Mouse (Mus musculus) lung, embryonic 14.5 days (tissue): ENCODE data around the gene Ptges3l. TPM values are rescaled to one million over a fixed set of nuclear protein-coding genes. Genes with fewer than 3 reads are reported as not detected.
"Not testable (repeated sequence)": the region's sequence is repeated elsewhere in the genome, so short reads cannot be mapped to it uniquely, and the experiment has no call there.

Experiments
- ATAC-seq: fragments of 200-750 bp; cut with Nextera tagmentation; 2 replicates; pipeline ENCODE4 v1.8.0; 2017; ENCODE audit warnings: mild to moderate bottlenecking, moderate TSS enrichment, moderate library complexity; ENCODE audit not compliant: insufficient read depth
- DNase-seq: peaks from one replicate; pipeline ENCODE4 v3.0.0-alpha.2; 2015
- H3K27ac ChIP-seq: fragments of 300-500 bp; sonication (generic); 2 replicates; pipeline ENCODE4 v1.5.1; 2014; ENCODE audit warnings: low read depth, mild to moderate bottlenecking, moderate library complexity
- H3K27me3 ChIP-seq: fragments of 300-500 bp; sonication (generic); 2 replicates; pipeline ENCODE4 v1.6.1; 2014; ENCODE audit warnings: low read length, control low read depth; ENCODE audit not compliant: insufficient read depth
- H3K36me3 ChIP-seq: fragments of 300-500 bp; sonication (generic); 2 replicates; pipeline ENCODE4 v1.6.1; 2014; ENCODE audit warnings: control low read depth; ENCODE audit not compliant: insufficient read depth
- H3K4me1 ChIP-seq: fragments of 300-500 bp; sonication (generic); 2 replicates; pipeline ENCODE4 v1.6.1; 2014; ENCODE audit warnings: antibody characterized with exemption, control low read depth; ENCODE audit not compliant: insufficient read depth
- H3K4me2 ChIP-seq: fragments of 300-500 bp; sonication (generic); 2 replicates; pipeline ENCODE4 v1.6.1; 2014; ENCODE audit warnings: mild to moderate bottlenecking
- H3K4me3 ChIP-seq: fragments of 300-500 bp; sonication (generic); 2 replicates; pipeline ENCODE4 v1.5.1; 2014; ENCODE audit warnings: low read depth, low read length
- H3K9ac ChIP-seq: fragments of 300-500 bp; sonication (generic); 2 replicates; pipeline ENCODE4 v1.6.1; 2014
- H3K9me3 ChIP-seq: fragments of 300-500 bp; sonication (generic); 2 replicates; pipeline ENCODE4 v1.6.1; 2016; ENCODE audit warnings: low read depth, low read length, control low read depth
- CTCF ChIP-seq: IDR thresholded peaks from 2 replicates; pipeline ENCODE4 v1.5.1; 2016; ENCODE audit warnings: antibody characterized with exemption, low read depth
- WGBS: fragments of 180-500 bp; shearing (Covaris S2); extraction: QIAGEN DNeasy Blood & Tissue Kit; methylation state at CpG from one replicate; pipeline ENCODE4 v1.1.7; 2014; 5-methylcytosine and 5-hydroxymethylcytosine counted together
- polyA plus RNA-seq: library from polyadenylated mRNA; unstranded; fragments of >200 nt; fragmentation: Nextera tagmentation; extraction: Ambion mirVana; gene quantifications from 2 replicates; pipeline ENCODE4 v1.2.1, GENCODE M21; 2014

Gene Ptges3l
- polyA plus RNA-seq, 1 experiment from 2014 or later: 9.3 TPM

DNA sequence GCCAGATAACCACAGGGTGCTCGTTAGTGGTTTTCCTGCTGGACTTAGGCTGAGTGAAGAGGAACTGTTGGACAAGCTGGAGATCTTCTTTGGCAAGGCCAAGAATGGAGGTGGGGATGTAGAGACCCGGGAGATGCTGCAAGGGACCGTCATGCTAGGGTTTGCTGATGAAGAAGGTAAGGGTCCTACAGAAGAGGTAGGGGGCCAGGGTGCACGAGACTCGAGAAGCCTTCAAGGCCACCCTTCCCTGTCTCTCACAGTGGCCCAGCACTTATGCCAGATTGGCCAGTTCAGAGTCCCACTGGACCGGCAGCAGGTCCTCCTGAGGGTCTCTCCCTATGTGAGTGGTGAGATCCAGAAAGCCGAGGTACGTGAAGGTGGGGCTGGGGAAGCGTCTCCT lies 32.5 kb upstream of the Ptges3l start:
- DNase-seq (no peak), ATAC-seq (no peak)
- Histone ChIP-seq H3K27me3 (no peaks in the 10 kb centered on the region), H3K4me2 (no peak overlapping the region), H3K27ac (no peak overlapping the region), H3K9me3 (no peaks in the 10 kb centered on the region), H3K36me3 (peaks cover 25% of the 10 kb centered on the region; the same call in 1 of the 2 replicates), H3K4me1 (peaks cover 8% of the 10 kb centered on the region; the same call in 1 of the 2 replicates), H3K9ac (no peak overlapping the region), H3K4me3 (no peak overlapping the region)
- 83% methylated on average over 9 of the region's 9 CpGs for whole genome bisulfite sequencing
- TF ChIP-seq CTCF: no peak

DNA sequence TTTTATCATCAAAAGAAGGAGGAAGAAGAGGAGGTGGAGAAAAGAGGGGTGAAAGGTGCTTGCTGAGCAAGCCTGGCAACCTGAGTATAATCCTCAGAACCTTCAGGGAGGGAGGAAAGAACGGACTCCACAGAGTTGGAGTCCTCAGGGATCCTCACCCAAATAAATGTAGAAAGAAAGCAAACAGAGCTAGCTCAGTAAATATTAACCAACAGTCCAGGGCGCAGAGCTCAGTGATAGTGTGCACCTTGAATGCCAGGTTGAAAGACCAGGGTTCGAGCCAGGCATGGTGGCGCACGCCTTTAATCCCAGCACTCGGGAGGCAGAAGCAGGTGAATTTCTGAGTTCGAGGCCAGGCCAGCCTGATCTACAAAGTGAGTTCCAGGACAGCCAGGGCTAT lies 30.5 kb upstream of the Ptges3l start:
- Histone ChIP-seq H3K27me3 (no peaks in the 10 kb centered on the region), H3K9ac (no peak overlapping the region), H3K9me3 (no peaks in the 10 kb centered on the region), H3K36me3 (peaks cover 10% of the 10 kb centered on the region; the same call in 1 of the 2 replicates), H3K27ac (no peak overlapping the region), H3K4me1 (0 out of 2 replicates have a peak, but pooled peaks cover 3% of the 10 kb centered on the region), H3K4me3 (no peak overlapping the region), H3K4me2 (no peak overlapping the region)
- WGBS: 79% methylated on average over 7 of the region's 7 CpGs
- ATAC-seq: no peak
- no peak for DNase-seq
- TF ChIP-seq CTCF: no peak

DNA sequence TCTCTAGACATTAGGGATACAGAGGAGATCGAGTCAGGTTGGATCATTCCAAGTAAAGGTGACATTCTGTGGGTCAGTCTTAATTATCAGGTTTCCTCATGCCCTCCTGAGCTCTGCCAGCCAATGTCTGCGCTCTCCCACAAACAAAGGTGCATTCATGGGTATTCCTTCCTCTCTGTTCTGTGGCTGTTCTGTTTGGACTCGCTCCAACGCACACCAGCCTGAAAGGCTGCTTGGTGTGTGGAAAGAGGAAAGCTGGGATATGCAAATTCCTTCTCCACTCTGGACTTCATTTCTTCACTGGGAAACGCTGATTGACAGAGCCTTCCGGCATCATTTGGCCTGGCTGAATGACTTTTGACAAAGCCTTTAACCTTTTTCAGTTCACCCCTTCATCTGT lies 29.6 kb upstream of the Ptges3l start:
- peak; percentile 33 for DNase-seq
- no peak overlapping the region for H3K27ac ChIP-seq

DNA sequence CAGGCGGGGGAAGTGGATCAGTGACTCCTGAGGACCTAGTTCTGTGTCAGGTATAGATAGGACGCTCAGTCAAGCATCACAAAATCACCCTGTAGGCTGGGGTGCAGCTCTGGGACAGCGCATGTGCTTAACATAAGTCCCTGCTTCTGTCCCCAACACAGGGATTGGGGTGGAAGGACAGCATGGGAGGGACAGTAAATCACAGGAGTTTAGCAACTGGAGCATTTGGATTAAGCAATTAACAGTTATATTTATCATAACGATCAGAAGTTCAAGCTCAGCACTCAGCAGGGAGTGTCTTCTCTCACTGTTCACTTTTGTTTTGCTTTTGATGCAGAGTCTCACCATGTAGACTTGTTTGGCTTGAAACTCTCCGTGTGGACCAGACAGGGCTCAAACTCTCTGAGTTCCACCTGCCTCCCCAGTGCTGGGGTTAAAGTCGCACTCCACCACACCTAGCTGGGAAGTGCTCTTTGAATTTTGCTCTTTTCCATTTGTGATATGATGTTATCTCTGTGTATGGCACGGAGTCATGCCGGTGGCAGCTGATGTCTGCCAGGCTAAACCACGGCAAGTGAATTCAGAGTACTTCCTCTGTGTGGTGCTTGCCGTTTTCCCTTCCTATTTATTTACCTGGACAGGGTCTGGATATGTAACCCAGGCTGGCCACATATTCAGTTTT lies 27.1 kb upstream of the Ptges3l start:
- ATAC-seq (no peak), DNase-seq (no peak)
- H3K27me3 ChIP-seq: no peaks in the 10 kb centered on the region
- H3K4me3 ChIP-seq: no peak overlapping the region
- 60% methylated on average over 10 of the region's 10 CpGs for WGBS
- H3K4me2 ChIP-seq: no peak overlapping the region
- no peaks in the 10 kb centered on the region for H3K36me3 ChIP-seq
- no peak overlapping the region for H3K27ac ChIP-seq
- 0 out of 2 replicates have a peak, but pooled peaks cover 3% of the 10 kb centered on the region for H3K4me1 ChIP-seq
- H3K9me3 ChIP-seq: no peaks in the 10 kb centered on the region
- H3K9ac ChIP-seq: no peak overlapping the region
- TF ChIP-seq CTCF: no peak

More for the DNA sequence above, 29.6 kb upstream of the Ptges3l start:
- 67% methylated on average over 6 of the region's 6 CpGs for WGBS
- no peak overlapping the region for H3K4me2 ChIP-seq
- H3K4me1 ChIP-seq: 0 out of 2 replicates have a peak, but pooled peaks cover 3% of the 10 kb centered on the region
- no peak for ATAC-seq
- H3K36me3 ChIP-seq: 0 out of 2 replicates have a peak, but pooled peaks cover 4% of the 10 kb centered on the region
- no peak overlapping the region for H3K4me3 ChIP-seq
- H3K9me3 ChIP-seq: no peaks in the 10 kb centered on the region
- TF ChIP-seq CTCF: no peak
- no peak overlapping the region for H3K9ac ChIP-seq
- H3K27me3 ChIP-seq: no peaks in the 10 kb centered on the region

DNA sequence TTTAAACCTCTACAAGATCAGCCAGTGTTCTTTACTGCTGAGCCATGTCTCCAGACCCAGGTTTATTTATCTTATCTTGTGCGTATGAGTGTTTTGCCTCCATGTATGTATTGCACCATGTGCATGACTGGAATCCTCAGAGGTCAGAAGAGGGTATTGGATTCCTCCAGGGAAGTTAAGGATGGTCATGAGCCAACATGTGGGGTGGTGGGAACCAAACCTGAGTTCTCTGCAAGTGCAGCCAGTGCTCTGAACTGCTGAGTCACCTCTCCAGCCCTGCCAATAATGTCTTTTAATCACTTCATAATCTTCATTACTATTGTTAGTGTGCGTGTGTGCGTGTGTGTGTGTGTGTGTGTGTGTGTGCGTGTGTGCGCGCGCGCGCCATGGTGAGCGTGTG lies 26.4 kb upstream of the Ptges3l start:
- Histone ChIP-seq H3K27me3 (no peaks in the 10 kb centered on the region), H3K9me3 (no peaks in the 10 kb centered on the region), H3K4me2 (no peak overlapping the region), H3K4me1 (0 out of 2 replicates have a peak, but pooled peaks cover 3% of the 10 kb centered on the region), H3K4me3 (no peak overlapping the region), H3K9ac (no peak overlapping the region), H3K27ac (no peak overlapping the region), H3K36me3 (no peaks in the 10 kb centered on the region)
- no peak for TF ChIP-seq CTCF
- ATAC-seq (no peak), DNase-seq (no peak)
- WGBS: 87% methylated on average over 10 of the region's 10 CpGs

DNA sequence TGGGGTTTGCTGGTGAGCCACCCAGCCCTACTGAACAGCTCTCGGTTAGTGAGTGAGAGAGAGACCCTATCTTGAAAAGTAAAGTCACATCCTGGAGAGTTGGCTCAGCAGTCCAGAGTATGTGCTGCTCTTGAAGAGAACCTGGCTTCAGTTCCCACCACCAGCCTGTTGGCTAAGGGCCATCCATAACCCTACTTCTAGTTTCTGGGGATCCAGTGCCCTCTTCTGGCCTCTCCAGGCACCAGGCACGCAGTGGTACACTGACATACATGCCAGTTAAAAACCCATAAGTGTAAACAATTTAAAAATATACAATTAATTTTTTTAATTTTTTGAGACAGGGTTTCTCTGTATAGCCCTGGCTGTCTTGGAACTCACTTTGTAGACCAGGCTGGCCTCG lies 25.3 kb upstream of the Ptges3l start:
- DNase-seq (no peak), ATAC-seq (no peak)
- 67% methylated on average over 3 of the region's 3 CpGs for WGBS
- Histone ChIP-seq H3K9ac (no peak overlapping the region), H3K27ac (no peak overlapping the region), H3K4me2 (no peak overlapping the region), H3K4me1 (0 out of 2 replicates have a peak, but pooled peaks cover 3% of the 10 kb centered on the region), H3K27me3 (no peaks in the 10 kb centered on the region), H3K9me3 (no peaks in the 10 kb centered on the region), H3K4me3 (no peak overlapping the region), H3K36me3 (peaks cover 8% of the 10 kb centered on the region)
- TF ChIP-seq CTCF: peak; percentile 33

DNA sequence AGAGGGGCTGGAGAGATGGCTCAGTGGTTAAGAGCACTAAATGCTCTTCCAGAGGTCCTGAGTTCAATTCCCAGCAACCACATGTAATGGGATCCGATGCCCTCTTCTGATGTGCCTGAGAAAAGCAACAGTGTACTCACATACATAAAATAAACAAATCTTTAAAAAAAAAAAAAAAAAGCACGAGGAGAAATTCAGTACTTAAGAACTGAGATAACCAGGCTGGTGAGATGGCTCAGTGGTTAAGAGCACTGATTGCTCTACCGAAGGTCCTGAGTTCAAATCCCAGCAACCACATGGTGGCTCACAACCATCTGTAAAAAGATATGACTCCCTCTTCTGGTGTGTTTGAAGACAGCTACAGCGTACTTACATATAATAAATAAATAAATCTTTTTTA lies 24.5 kb upstream of the Ptges3l start:
- WGBS: 71% methylated on average over 4 of the region's 4 CpGs
- not testable (repeated sequence) for ATAC-seq, DNase-seq, H3K27ac ChIP-seq, H3K9ac ChIP-seq, H3K4me1 ChIP-seq, H3K27me3 ChIP-seq, H3K9me3 ChIP-seq, H3K4me2 ChIP-seq, H3K4me3 ChIP-seq
- H3K36me3 ChIP-seq: peaks cover 16% of the 10 kb centered on the region
